Mouse (Mus musculus): ENCODE measurements around the gene 1700013F07Rik.
"Not testable (repeated sequence)": the region's sequence is repeated elsewhere in the genome, so short reads cannot be mapped to it uniquely, and the experiment has no call there.

Gene 1700013F07Rik

DNA sequence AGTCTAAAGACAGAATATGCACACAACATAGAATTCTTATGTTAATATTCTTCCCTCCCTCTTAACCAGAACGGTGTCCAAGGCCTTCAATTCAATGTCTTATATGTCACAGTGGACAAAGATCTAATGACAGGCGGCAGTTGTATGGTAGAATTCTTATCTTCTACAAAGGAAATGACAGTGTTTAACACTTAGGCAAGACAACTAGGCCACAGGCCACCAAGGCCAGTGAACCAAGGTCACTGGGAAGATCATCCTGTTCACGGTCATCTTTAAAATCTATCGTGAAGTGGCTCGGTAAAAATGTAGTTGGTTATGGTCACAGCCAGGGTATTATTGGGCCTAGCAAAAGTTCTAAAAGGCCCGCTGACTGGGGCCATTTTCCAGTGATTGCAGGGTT, at the start of gene 1700013F07Rik:
1700013F07Rik (plus strand) TSS at position 200 of the 400 bp plus-strand sequence.
- in situ Hi-C loops (cut with MboI; ENCODE audit: unreplicated experiment in 2 of 2), result loop anchor here in 1 of 2 experiments (10.0 to 25.0 kb wide), 2 partner anchors 241 to 953 kb away; no protein-coding TSS in a partner anchor

DNA sequence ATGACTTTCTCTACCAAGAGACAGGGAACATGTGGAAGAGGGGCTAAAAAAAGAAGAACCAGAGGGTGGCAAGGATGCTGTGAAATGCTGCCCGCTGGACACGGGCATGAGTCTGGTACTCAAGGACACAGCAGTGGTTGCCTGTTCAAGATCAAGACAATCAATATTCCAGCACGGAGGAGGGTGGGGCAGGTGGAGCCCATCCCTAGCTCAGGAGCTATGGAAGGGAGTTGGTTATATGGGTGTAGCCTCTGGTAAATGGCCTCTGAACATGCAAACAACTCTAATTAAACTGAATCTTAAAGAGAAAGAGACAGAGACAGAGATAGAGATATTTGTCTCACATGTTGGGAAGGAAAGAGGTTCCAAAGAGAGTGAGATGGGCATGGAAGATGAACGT, 49.2 kb upstream of the 1700013F07Rik start:
- in situ Hi-C loops (cut with MboI; ENCODE audit: unreplicated experiment in 2 of 2), result loop anchor here in 1 of 2 experiments (25.0 kb wide), 1 partner anchor 1003 kb away; no protein-coding TSS in a partner anchor

DNA sequence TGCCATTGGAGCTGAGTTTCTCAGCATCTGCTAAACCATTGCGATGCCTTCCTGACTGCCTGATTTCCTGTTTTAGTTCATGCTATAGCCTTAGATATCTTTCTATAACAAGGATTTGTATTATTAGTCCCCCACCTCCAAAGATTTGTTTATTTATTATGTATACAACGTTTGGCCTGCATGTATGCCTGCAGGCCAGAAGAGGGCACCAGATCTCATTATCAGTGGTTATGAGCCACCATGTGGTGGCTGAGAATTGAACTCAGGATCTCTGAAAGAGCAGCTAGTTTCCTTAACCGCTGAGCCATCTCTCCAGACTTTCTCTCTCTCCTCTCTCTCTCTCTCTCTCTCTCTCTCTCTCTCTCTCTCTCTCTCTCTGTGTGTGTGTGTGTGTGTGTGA, 44.0 kb upstream of the 1700013F07Rik start:
- in situ Hi-C loops (cut with MboI; ENCODE audit: unreplicated experiment in 2 of 2), result loop anchor here in 1 of 2 experiments (25.0 kb wide), 1 partner anchor 997 kb away; no protein-coding TSS in a partner anchor

- in situ Hi-C loops (cut with MboI; ENCODE audit: unreplicated experiment in 2 of 2), result loop anchor here in 1 of 2 experiments (25.0 kb wide), 1 partner anchor 992 kb away; no protein-coding TSS in a partner anchor
Observed at GRCm38 (mm10) chr3:108494861-108495474, 39.0 kb upstream of the 1700013F07Rik start.

GRCm38 (mm10) chr3:108495486-108495885, 38.5 kb upstream of the 1700013F07Rik start:
- in situ Hi-C loops (cut with MboI; ENCODE audit: unreplicated experiment in 2 of 2), result loop anchor here in 1 of 2 experiments (25.0 kb wide), 1 partner anchor 992 kb away; no protein-coding TSS in a partner anchor

- in situ Hi-C loops (cut with MboI; ENCODE audit: unreplicated experiment in 2 of 2), result loop anchor here in 1 of 2 experiments (25.0 kb wide), 1 partner anchor 990 kb away; no protein-coding TSS in a partner anchor
Observed at GRCm38 (mm10) chr3:108497602-108498001, 36.3 kb upstream of the 1700013F07Rik start.

GRCm38 (mm10) chr3:108499826-108500225, 34.1 kb upstream of the 1700013F07Rik start:
- in situ Hi-C loops (cut with MboI; ENCODE audit: unreplicated experiment in 2 of 2), result loop anchor here in 1 of 2 experiments (25.0 kb wide), 1 partner anchor 987 kb away; no protein-coding TSS in a partner anchor

GRCm38 (mm10) chr3:108501411-108501810, 32.5 kb upstream of the 1700013F07Rik start:
- in situ Hi-C loops (cut with MboI; ENCODE audit: unreplicated experiment in 2 of 2), result not testable (repeated sequence)

DNA sequence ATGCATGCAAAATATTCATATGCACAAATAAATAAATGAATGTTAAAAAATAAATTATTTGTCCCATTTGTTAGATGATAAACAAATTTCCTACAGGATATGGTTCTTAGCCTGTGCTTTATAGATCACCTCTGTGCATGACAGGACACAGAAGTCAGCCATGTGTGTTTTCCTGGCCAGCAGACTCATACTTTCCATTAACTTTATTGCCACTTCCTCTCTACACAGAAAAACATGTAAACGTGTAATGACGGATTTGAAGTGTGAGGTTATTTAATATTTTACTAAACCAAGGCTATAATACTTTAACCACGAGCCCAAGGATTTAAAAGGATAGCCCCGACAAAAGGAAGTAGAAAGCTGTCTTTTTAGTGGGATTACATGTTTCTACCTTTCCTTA, 30.0 kb upstream of the 1700013F07Rik start:
- in situ Hi-C loops (cut with MboI; ENCODE audit: unreplicated experiment in 2 of 2), result no loop called here

- in situ Hi-C loops (cut with MboI; ENCODE audit: unreplicated experiment in 2 of 2), result no loop called here
Observed at GRCm38 (mm10) chr3:108508745-108509474, 25.0 kb upstream of the 1700013F07Rik start.

DNA sequence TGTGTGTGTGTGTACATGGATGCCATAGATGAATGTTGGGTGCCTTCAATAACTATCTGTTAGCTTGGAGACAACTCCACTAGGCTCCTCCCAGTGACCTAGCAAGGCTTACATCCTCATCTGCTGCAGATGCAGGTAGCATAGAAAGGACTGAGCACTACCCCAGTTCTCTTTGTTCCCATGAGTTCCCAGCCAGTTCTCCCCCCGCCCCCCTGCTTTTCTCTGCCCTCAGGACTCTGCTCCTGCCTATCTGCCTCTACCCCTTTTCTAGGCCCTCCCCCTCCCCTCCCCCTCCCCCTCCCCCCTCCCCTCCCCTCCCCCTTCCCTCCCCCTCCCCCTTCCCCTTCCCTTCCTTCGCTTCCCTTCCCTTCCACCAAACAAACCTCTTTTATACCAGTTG, 23.8 kb upstream of the 1700013F07Rik start:
- in situ Hi-C loops (cut with MboI; ENCODE audit: unreplicated experiment in 2 of 2), result no loop called here

- in situ Hi-C loops (cut with MboI; ENCODE audit: unreplicated experiment in 2 of 2), result no loop called here
Observed at GRCm38 (mm10) chr3:108510716-108511483, 23.1 kb upstream of the 1700013F07Rik start.

- in situ Hi-C loops (cut with MboI; ENCODE audit: unreplicated experiment in 2 of 2), result no loop called here
Observed at GRCm38 (mm10) chr3:108513465-108513864, 20.5 kb upstream of the 1700013F07Rik start.

GRCm38 (mm10) chr3:108518276-108518675, 15.7 kb upstream of the 1700013F07Rik start:
- in situ Hi-C loops (cut with MboI; ENCODE audit: unreplicated experiment in 2 of 2), result no loop called here

DNA sequence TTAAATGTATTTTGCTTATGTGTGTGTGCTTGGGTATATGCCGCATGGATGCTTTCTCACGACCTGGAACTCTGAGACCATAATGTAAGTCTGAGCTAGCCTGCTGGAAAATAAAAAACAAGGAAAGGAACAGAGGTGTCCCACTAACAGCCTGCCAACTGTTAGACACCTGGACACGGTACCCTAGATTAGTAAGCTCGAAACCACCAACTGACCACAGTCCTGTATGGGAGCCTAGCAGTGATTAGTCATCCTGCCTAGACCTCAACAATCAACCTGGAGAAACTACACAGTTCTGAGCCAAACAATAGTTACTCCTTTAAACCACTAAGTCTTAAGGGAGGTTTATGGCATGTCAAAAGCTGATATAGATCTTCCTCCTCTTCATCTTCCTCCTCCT, 10.5 kb upstream of the 1700013F07Rik start:
- in situ Hi-C loops (cut with MboI; ENCODE audit: unreplicated experiment in 2 of 2), result no loop called here

GRCm38 (mm10) chr3:108528489-108528888, 5.5 kb upstream of the 1700013F07Rik start:
- in situ Hi-C loops (cut with MboI; ENCODE audit: unreplicated experiment in 2 of 2), result loop anchor here in 1 of 2 experiments (25.0 kb wide), 1 partner anchor 959 kb away; no protein-coding TSS in a partner anchor

DNA sequence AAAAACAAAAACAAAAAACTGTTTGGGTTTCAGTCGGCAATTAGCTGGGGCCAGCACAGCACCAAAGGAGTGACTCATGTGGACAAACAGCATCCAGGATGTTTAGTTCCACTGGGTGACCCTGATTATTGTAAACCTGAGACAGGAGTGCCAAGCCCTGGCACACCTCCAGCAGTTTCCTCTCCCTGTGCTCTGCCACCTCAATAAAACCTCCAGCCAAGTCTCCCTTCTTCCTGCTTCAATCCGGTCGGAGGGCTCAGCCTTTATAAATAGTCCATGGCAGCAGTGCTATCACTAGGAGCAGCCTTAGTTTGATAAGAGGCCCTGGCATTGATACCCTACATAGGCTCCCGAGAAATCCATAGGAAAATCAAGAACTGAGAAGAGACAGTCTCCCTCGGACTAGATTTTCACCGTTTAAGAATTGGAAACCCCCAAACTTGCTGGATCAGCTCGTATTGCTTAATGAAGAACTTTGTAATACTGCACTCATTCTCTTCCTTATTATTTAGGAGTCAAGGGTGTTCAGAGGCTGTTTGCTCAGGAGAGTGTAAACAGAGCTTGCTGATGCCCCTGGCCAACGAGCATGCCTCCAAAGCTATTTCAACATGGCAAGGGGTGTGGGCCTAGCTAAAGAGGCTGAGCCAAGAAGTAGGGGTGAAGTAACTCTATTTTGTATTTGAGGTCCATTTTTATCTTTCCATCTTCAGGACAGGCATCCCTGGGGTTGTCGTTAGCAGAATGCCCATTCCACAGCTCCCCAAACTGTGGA, 650 bp upstream of the 1700013F07Rik start:
- in situ Hi-C loops (cut with MboI; ENCODE audit: unreplicated experiment in 2 of 2), result loop anchor here in 1 of 2 experiments (10.0 to 25.0 kb wide), 2 partner anchors 242 to 954 kb away; no protein-coding TSS in a partner anchor

DNA sequence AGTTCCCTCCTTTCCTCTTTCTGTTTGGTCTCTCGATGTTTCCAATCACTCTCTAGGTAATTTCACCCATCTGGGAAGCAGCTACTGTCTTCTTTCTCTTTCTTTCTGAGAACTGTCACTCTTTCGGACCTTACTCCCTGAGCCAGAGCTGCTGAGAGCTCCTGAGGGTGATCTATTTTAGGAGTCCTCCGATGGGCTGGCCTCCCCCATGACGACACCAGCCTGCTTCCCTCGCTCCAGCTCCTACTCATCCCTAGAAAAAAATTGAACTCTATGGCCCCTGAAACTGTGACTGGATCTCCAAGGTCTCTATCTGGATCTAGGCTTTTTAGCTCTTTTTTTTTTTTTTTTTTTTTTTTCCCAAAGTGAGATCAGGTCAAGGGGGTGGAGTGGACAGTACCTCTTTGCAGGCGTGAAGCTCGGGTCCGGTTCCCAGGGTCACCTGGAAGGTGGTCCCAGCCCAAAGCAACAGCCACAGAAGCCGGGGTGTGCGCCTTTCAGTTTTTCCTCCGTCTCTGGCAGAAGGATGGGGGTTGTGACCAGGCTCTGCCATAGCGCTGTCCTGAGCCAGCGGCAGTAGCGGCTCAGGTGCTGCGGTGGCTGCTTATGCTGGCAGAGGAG, 2.1 kb downstream of the 1700013F07Rik start:
- in situ Hi-C loops (cut with MboI; ENCODE audit: unreplicated experiment in 2 of 2), result loop anchor here in 1 of 2 experiments (5.0 to 25.0 kb wide), 3 partner anchors 101 to 951 kb away; no protein-coding TSS in a partner anchor
